13 mouse cellular contexts compared by ENCODE assay signal in genomic region chr13:93355279-93355587, GRCm38 (mm10). TPM values are rescaled to one million over a fixed set of nuclear protein-coding genes. Genes with fewer than 3 reads are reported as not detected.
A peak's percentile ranks its signal among the peaks of the same experiment; 100 is the strongest.
DNase-seq lines count a peak whose midpoint lies in the region; ATAC-seq and TF ChIP-seq lines count a peak whose summit lies in the region.
"Had no signal": no experiment of that assay in that cellular context is flagged by ENCODE, and none has a peak within 500 bp of the region (broad histone marks: within the 10 kb centered on the region; RNA-seq: fewer than 3 reads in every experiment).

No protein-coding gene starts in this region.

- DNase-seq in ES-E14 (ENCODE audit: low read depth, low spot score), result no peak
- DNase-seq in brain, embryonic 14.5 days (ENCODE audit: low read depth), result peak; percentile 16
- DNase-seq in cerebellum, postnatal 25 days, result no peak
- DNase-seq in stomach, postnatal 0 days (ENCODE audit: low spot score), result no peak
- DNase-seq: cerebellum, adult 9-11 months; liver; lung, postnatal 14 days; right cerebral cortex, postnatal 14 days had no signal

- H3K4me2 ChIP-seq in midbrain, embryonic 15.5 days, result no peak overlapping the region
- H3K4me2 ChIP-seq in midbrain, embryonic 13.5 days (replicated peaks), result no peak overlapping the region
- H3K4me2 ChIP-seq in kidney, embryonic 15.5 days, result no peak overlapping the region
- no peak overlapping the region for H3K4me2 ChIP-seq in stomach, postnatal 0 days (replicated peaks; ENCODE audit: low read depth)
- H3K4me2 ChIP-seq: intestine, embryonic 15.5 days had no signal

- H3K4me1 ChIP-seq in midbrain, embryonic 15.5 days, result no peaks in the 10 kb centered on the region
- no peaks in the 10 kb centered on the region for H3K4me1 ChIP-seq in midbrain, embryonic 13.5 days (replicated peaks)
- H3K4me1 ChIP-seq in ES-E14 (ENCODE audit: control insufficient read depth in 2 of 2, insufficient read depth in 2 of 2, low read length in 2 of 2, poor library complexity in 1 of 2), result no peaks in the 10 kb centered on the region
- H3K4me1 ChIP-seq in kidney, embryonic 15.5 days, result 0 out of 2 replicates have a peak, but pooled peaks cover 2% of the 10 kb centered on the region
- H3K4me1 ChIP-seq in stomach, postnatal 0 days (replicated peaks; ENCODE audit: control insufficient read depth, insufficient read depth), result no peaks in the 10 kb centered on the region
- H3K4me1 ChIP-seq: intestine, embryonic 15.5 days had no signal

- H3K36me3 ChIP-seq in midbrain, embryonic 15.5 days (replicated peaks), result no peaks in the 10 kb centered on the region
- no peaks in the 10 kb centered on the region; the same call in 1 of the 2 replicates for H3K36me3 ChIP-seq in midbrain, embryonic 13.5 days
- H3K36me3 ChIP-seq in ES-E14 (ENCODE audit: control insufficient read depth, insufficient read depth, low read length, poor library complexity, severe bottlenecking), result peaks cover 4% of the 10 kb centered on the region
- no peaks in the 10 kb centered on the region; the same call in 1 of the 2 replicates for H3K36me3 ChIP-seq in kidney, embryonic 15.5 days
- no peaks in the 10 kb centered on the region for H3K36me3 ChIP-seq in stomach, postnatal 0 days (ENCODE audit: control insufficient read depth, insufficient read depth, low read length)
- H3K36me3 ChIP-seq: intestine, embryonic 15.5 days had no signal

- no peaks in the 10 kb centered on the region for H3K27me3 ChIP-seq in midbrain, embryonic 15.5 days (replicated peaks)
- no peaks in the 10 kb centered on the region for H3K27me3 ChIP-seq in midbrain, embryonic 13.5 days
- no peaks in the 10 kb centered on the region for H3K27me3 ChIP-seq in kidney, embryonic 15.5 days
- no peaks in the 10 kb centered on the region for H3K27me3 ChIP-seq in stomach, postnatal 0 days (ENCODE audit: control insufficient read depth, insufficient read depth, low read length)
- H3K27me3 ChIP-seq: intestine, embryonic 15.5 days had no signal

- in situ Hi-C loops in ES-E14 (cut with MboI; ENCODE audit: low sequenced_read_pairs in 2 of 2, unreplicated experiment in 2 of 2), result no loop called here

- H3K4me3 ChIP-seq in midbrain, embryonic 15.5 days, result no peak overlapping the region
- no peak overlapping the region for H3K4me3 ChIP-seq in midbrain, embryonic 13.5 days (replicated peaks)
- H3K4me3 ChIP-seq in ES-E14 (ENCODE audit: insufficient read depth in 1 of 2, low read depth in 1 of 2, low read length in 2 of 2, poor library complexity in 1 of 2, severe bottlenecking in 1 of 2), result no peak overlapping the region
- H3K4me3 ChIP-seq in kidney, embryonic 15.5 days (replicated peaks), result no peak overlapping the region
- H3K4me3 ChIP-seq in stomach, postnatal 0 days (ENCODE audit: low read depth, low read length), result no peak overlapping the region
- H3K4me3 ChIP-seq: intestine, embryonic 15.5 days had no signal

- TF ChIP-seq CTCF in brain, embryonic 14.5 days (IDR thresholded peaks at IDR 0.05; ENCODE audit: borderline replicate concordance, extremely low read depth, insufficient read depth, insufficient read length), result no peak
- no peak for TF ChIP-seq CTCF in stomach, postnatal 0 days (IDR thresholded peaks at IDR 0.05; ENCODE audit: low read depth)

- H3K27ac ChIP-seq in midbrain, embryonic 15.5 days, result no peak overlapping the region
- H3K27ac ChIP-seq in midbrain, embryonic 13.5 days, result no peak overlapping the region
- no peak overlapping the region for H3K27ac ChIP-seq in ES-E14 (ENCODE audit: insufficient read depth, low read depth, low read length, poor library complexity, severe bottlenecking)
- no peak overlapping the region for H3K27ac ChIP-seq in kidney, embryonic 15.5 days
- H3K27ac ChIP-seq in stomach, postnatal 0 days (replicated peaks), result no peak overlapping the region
- H3K27ac ChIP-seq: intestine, embryonic 15.5 days had no signal

- 72% methylated on average over 6 of the region's 6 CpGs for WGBS in midbrain, embryonic 15.5 days
- 76% methylated on average over 6 of the region's 6 CpGs for WGBS in midbrain, embryonic 13.5 days
- WGBS in kidney, embryonic 15.5 days, result 81% methylated on average over 6 of the region's 6 CpGs
- 68% methylated on average over 6 of the region's 6 CpGs for WGBS in stomach, postnatal 0 days

- no peaks in the 10 kb centered on the region for H3K9me3 ChIP-seq in midbrain, embryonic 15.5 days
- no peaks in the 10 kb centered on the region for H3K9me3 ChIP-seq in midbrain, embryonic 13.5 days
- H3K9me3 ChIP-seq in ES-E14 (ENCODE audit: control insufficient read depth, insufficient read depth, low read depth, low read length), result no peaks in the 10 kb centered on the region
- no peaks in the 10 kb centered on the region for H3K9me3 ChIP-seq in kidney, embryonic 15.5 days (replicated peaks)
- no peaks in the 10 kb centered on the region for H3K9me3 ChIP-seq in stomach, postnatal 0 days (ENCODE audit: control insufficient read depth, low read length)
- H3K9me3 ChIP-seq: intestine, embryonic 15.5 days had no signal

- peak; percentile 70; the same call in 1 of the 2 replicates for ATAC-seq in midbrain, embryonic 15.5 days (replicated peaks)
- no peak; the same call in 1 of the 2 replicates for ATAC-seq in midbrain, embryonic 13.5 days
- ATAC-seq in megakaryocyte progenitor cell, adult 5-6 weeks (replicated peaks; ENCODE audit: poor library complexity), result peak; percentile 93
- ATAC-seq in kidney, embryonic 15.5 days (replicated peaks; ENCODE audit: low FRiP score), result no peak
- no peak for ATAC-seq in stomach, postnatal 0 days (ENCODE audit: low FRiP score, low TSS enrichment)
- ATAC-seq: intestine, embryonic 15.5 days had no signal

- H3K9ac ChIP-seq in midbrain, embryonic 15.5 days, result no peak overlapping the region
- no peak overlapping the region for H3K9ac ChIP-seq in midbrain, embryonic 13.5 days (replicated peaks)
- H3K9ac ChIP-seq in ES-E14 (ENCODE audit: insufficient read depth, low read depth, low read length, poor library complexity, severe bottlenecking), result no peak overlapping the region
- no peak overlapping the region for H3K9ac ChIP-seq in kidney, embryonic 15.5 days
- H3K9ac ChIP-seq in stomach, postnatal 0 days (ENCODE audit: low read length), result no peak overlapping the region
- H3K9ac ChIP-seq: intestine, embryonic 15.5 days had no signal

- TF ChIP-seq POLR2A in brain, embryonic 14.5 days (IDR thresholded peaks at IDR 0.05; ENCODE audit: borderline replicate concordance, extremely low read depth, insufficient read depth, insufficient read length, poor library complexity, severe bottlenecking), result no peak

- no peak for TF ChIP-seq EP300 in stomach, postnatal 0 days (optimal IDR thresholded peaks at IDR 0.05)

TF ChIP-seq in ES-E14, 5 proteins besides CTCF, POLR2A, EP300 and RAD21:
- TF ChIP-seq ZC3H11A (IDR thresholded peaks at IDR 0.05; ENCODE audit: borderline replicate concordance, low read depth, low read length) (no peak), ZNF384 (IDR thresholded peaks at IDR 0.05; ENCODE audit: low read depth, low read length) (peak; percentile 66), MAFK (IDR thresholded peaks at IDR 0.05; ENCODE audit: insufficient read depth, low read depth, low read length) (no peak), HCFC1 (IDR thresholded peaks at IDR 0.05; ENCODE audit: borderline replicate concordance, insufficient read depth, low read length) (no peak), CHD2 (IDR thresholded peaks at IDR 0.05; ENCODE audit: low read depth, low read length) (no peak)

RNA-seq across cellular contexts. Expression of gene Homer1, which starts 55.8 kb away (rescaled TPM):
- polyA plus RNA-seq in midbrain, embryonic 15.5 days (2015; fragmentation: Nextera tagmentation; extraction: Ambion mirVana), result 11.0 and 11.1 TPM in 2 replicates
- 9.6 and 10.0 TPM in 2 replicates for polyA plus RNA-seq in midbrain, embryonic 13.5 days (2015; fragmentation: Nextera tagmentation; extraction: Ambion mirVana)
- 21.6 and 21.7 TPM in 2 replicates for total RNA-seq in ES-E14 (2012; rRNA removed)
- polyA plus RNA-seq in brain, embryonic 14.5 days (2012; rRNA removed), result 18.7 and 21.4 TPM in 2 replicates
- total RNA-seq in megakaryocyte progenitor cell, adult 5-6 weeks (2015), result 9.2 and 10.6 TPM in 2 replicates
- total RNA-seq in megakaryocyte progenitor cell, adult 5-6 weeks (2017), result 10.7 and 13.7 TPM in 2 replicates
- 5.5 and 5.9 TPM in 2 replicates for polyA plus RNA-seq in kidney, embryonic 15.5 days (2015; fragmentation: Nextera tagmentation; extraction: Ambion mirVana)
- 2.2 and 2.4 TPM in 2 replicates for polyA plus RNA-seq in stomach, postnatal 0 days (2015; fragmentation: Nextera tagmentation; extraction: Ambion mirVana)

Comparison
In these comparisons a context has a peak if more than half of its experiments do, and no peak if none do; other contexts are left out.
1. ATAC-seq: peak in midbrain, embryonic 15.5 days (single experiment) and megakaryocyte progenitor cell, adult 5-6 weeks (single experiment); none in midbrain, embryonic 13.5 days (single experiment), kidney, embryonic 15.5 days (single experiment) and stomach, postnatal 0 days (single experiment).